Mouse (Mus musculus) MEL (cell line): ENCODE measurements at regions not wholly inside any gene's neighbourhood (a gene's known extent, or its start where the extent isn't known, plus 50 kb on each side); places are given as distances from the start of the nearest gene placed in this dataset.

Experiments used
- DNase-seq: peaks from one replicate; pipeline ENCODE4 v3.0.0; 2011; ENCODE audit warnings: low read depth, low spot score
- H3K27ac ChIP-seq: 2 replicates; pipeline ENCODE4 v1.5.1; 2012; ENCODE audit warnings: low read depth, mild to moderate bottlenecking, control low read depth, low read length, moderate library complexity; ENCODE audit not compliant: control insufficient read depth
- H3K27me3 ChIP-seq, 2 experiments: fragments of 150-350 bp in 1 of 2; sonication (generic) in 1 of 2; 2 replicates each; pipeline ENCODE4 v1.6.1; 2012; ENCODE audit warnings: low read length in 2 of 2, mild to moderate bottlenecking in 2 of 2, improper control_type of control experiment in 1 of 2, moderate library complexity in 1 of 2; ENCODE audit not compliant: insufficient read depth in 2 of 2, control insufficient read depth in 1 of 2
- H3K36me3 ChIP-seq, 2 experiments: 2 replicates each; pipeline ENCODE4 v1.6.1; 2012 to 2014; ENCODE audit warnings: low read length in 2 of 2, improper control_type of control experiment in 1 of 2, inconsistent platforms in 1 of 2, mild to moderate bottlenecking in 1 of 2; ENCODE audit not compliant: insufficient read depth in 2 of 2, control insufficient read depth in 1 of 2
- H3K4me1 ChIP-seq, 2 experiments: fragments of 150-350 bp in 1 of 2; sonication (generic) in 1 of 2; 2 replicates each; pipeline ENCODE4 v1.6.1; 2012; ENCODE audit warnings: low read length in 2 of 2, improper control_type of control experiment in 1 of 2, mild to moderate bottlenecking in 1 of 2; ENCODE audit not compliant: insufficient read depth in 2 of 2, control insufficient read depth in 1 of 2
- H3K4me3 ChIP-seq, 2 experiments: fragments of 150-350 bp in 1 of 2; sonication (generic) in 1 of 2; 2 replicates each; pipeline ENCODE4 v1.5.1; 2012; ENCODE audit warnings: low read depth in 2 of 2, low read length in 2 of 2, mild to moderate bottlenecking in 2 of 2, moderate library complexity in 2 of 2, control low read depth in 1 of 2, improper control_type of control experiment in 1 of 2; ENCODE audit not compliant: control insufficient read depth in 1 of 2, insufficient read depth in 1 of 2
- H3K79me2 ChIP-seq: 2 replicates; pipeline ENCODE4 v1.6.1; 2012; ENCODE audit warnings: mild to moderate bottlenecking, low read length, moderate library complexity; ENCODE audit not compliant: control insufficient read depth, poor library complexity, insufficient read depth
- H3K9ac ChIP-seq: 2 replicates; pipeline ENCODE4 v1.6.1; 2012; ENCODE audit warnings: low read depth, mild to moderate bottlenecking, control low read depth, low read length, moderate library complexity; ENCODE audit not compliant: control insufficient read depth, poor library complexity, severe bottlenecking
- H3K9me3 ChIP-seq: fragments of 150-350 bp; sonication (generic); replicated peaks from 2 replicates; pipeline ENCODE4 v1.6.1; 2012; ENCODE audit warnings: mild to moderate bottlenecking, low read length, improper control_type of control experiment, moderate library complexity; ENCODE audit not compliant: insufficient read depth
- BHLHE40 ChIP-seq: IDR thresholded peaks from 2 replicates; pipeline ENCODE4 v1.6.1; 2012; ENCODE audit warnings: low read depth, mild to moderate bottlenecking, inconsistent platforms, low read length, improper control_type of control experiment, borderline replicate concordance
- CHD1 ChIP-seq: IDR thresholded peaks from 2 replicates; pipeline ENCODE4 v1.6.1; 2012; ENCODE audit warnings: low read depth, mild to moderate bottlenecking, inconsistent platforms, low read length, improper control_type of control experiment
- EP300 ChIP-seq, 2 experiments: IDR thresholded peaks; 2 replicates each; pipeline ENCODE4 v1.6.1; 2011; ENCODE audit warnings: improper control_type of control experiment in 2 of 2, low read length in 2 of 2, low read depth in 1 of 2, mild to moderate bottlenecking in 1 of 2
- ETS1 ChIP-seq: IDR thresholded peaks from 2 replicates; pipeline ENCODE4 v1.6.1; 2012; ENCODE audit warnings: low read depth, mild to moderate bottlenecking, inconsistent platforms, low read length, improper control_type of control experiment, moderate library complexity
- GABPA ChIP-seq: IDR thresholded peaks from 2 replicates; pipeline ENCODE4 v1.6.1; 2012; ENCODE audit warnings: low read depth, mild to moderate bottlenecking, inconsistent platforms, low read length, improper control_type of control experiment, moderate library complexity
- HCFC1 ChIP-seq: IDR thresholded peaks from 2 replicates; pipeline ENCODE4 v1.6.1; 2012; ENCODE audit warnings: low read depth, mild to moderate bottlenecking, inconsistent platforms, low read length, improper control_type of control experiment, moderate library complexity
- JUND ChIP-seq: IDR thresholded peaks from 2 replicates; pipeline ENCODE4 v1.6.1; 2011; ENCODE audit warnings: low read depth, mild to moderate bottlenecking, improper control_type of control experiment, low read length
- MAX ChIP-seq: IDR thresholded peaks from 2 replicates; pipeline ENCODE4 v1.6.1; 2011; ENCODE audit warnings: low read length, improper control_type of control experiment
- MEF2A ChIP-seq: IDR thresholded peaks from 2 replicates; pipeline ENCODE4 v1.6.1; 2014; ENCODE audit warnings: low read depth, mild to moderate bottlenecking, inconsistent platforms, low read length, improper control_type of control experiment; ENCODE audit not compliant: poor library complexity, insufficient replicate concordance, severe bottlenecking; ENCODE audit errors: extremely low read depth
- MXI1 ChIP-seq: IDR thresholded peaks from 2 replicates; pipeline ENCODE4 v1.6.1; 2011; ENCODE audit warnings: mild to moderate bottlenecking, low read depth, low read length, improper control_type of control experiment
- NELFE ChIP-seq: IDR thresholded peaks from 2 replicates; pipeline ENCODE4 v1.6.1; 2011; ENCODE audit warnings: low read depth, low read length, improper control_type of control experiment
- RAD21 ChIP-seq: IDR thresholded peaks from 2 replicates; pipeline ENCODE4 v1.6.1; 2011; ENCODE audit warnings: mild to moderate bottlenecking, low read depth, low read length, improper control_type of control experiment
- SIN3A ChIP-seq: IDR thresholded peaks from 2 replicates; pipeline ENCODE4 v1.6.1; 2012; ENCODE audit warnings: low read length, improper control_type of control experiment, inconsistent platforms
- TBP ChIP-seq: IDR thresholded peaks from 2 replicates; pipeline ENCODE4 v1.8.0; 2011; ENCODE audit warnings: low read depth, low read length, improper control_type of control experiment
- ZKSCAN1 ChIP-seq: IDR thresholded peaks from 2 replicates; pipeline ENCODE4 v1.6.1; 2012; ENCODE audit warnings: low read depth, mild to moderate bottlenecking, inconsistent platforms, low read length, improper control_type of control experiment, moderate library complexity

- Histone ChIP-seq H3K4me3 (no peak overlapping the region), H3K4me1 (no peaks in the 10 kb centered on the region), H3K79me2 (no peaks in the 10 kb centered on the region), H3K36me3 (no peaks in the 10 kb centered on the region), H3K9ac (no peak overlapping the region), H3K27ac (no peak overlapping the region), H3K9me3 (no peaks in the 10 kb centered on the region), H3K27me3 (no peaks in the 10 kb centered on the region)
- TF ChIP-seq BHLHE40 (no peak), MEF2A (no peak)
- DNase-seq, result no peak
Observed at GRCm38 (mm10) chr1:121745181-121745580, 177.4 kb upstream of the Ddx18 start.

- H3K27me3 ChIP-seq, result no peaks in the 10 kb centered on the region
- H3K9ac ChIP-seq, result no peak overlapping the region
- no peaks in the 10 kb centered on the region for H3K9me3 ChIP-seq
- H3K79me2 ChIP-seq, result no peaks in the 10 kb centered on the region
- no peak for DNase-seq
- no peak overlapping the region for H3K27ac ChIP-seq
- no peaks in the 10 kb centered on the region for H3K4me1 ChIP-seq
- no peaks in the 10 kb centered on the region for H3K36me3 ChIP-seq
- TF ChIP-seq RAD21 (no peak), JUND (no peak), MXI1 (no peak), CHD1 (no peak), MAX (no peak), NELFE (no peak), ETS1 (no peak), SIN3A (no peak), TBP (no peak), EP300 (IDR thresholded peaks at IDR 0.05; ENCODE audit: low read depth in 1 of 2, low read length in 2 of 2) (no peak), GABPA (no peak), HCFC1 (no peak)
- no peak overlapping the region for H3K4me3 ChIP-seq
Observed at GRCm38 (mm10) chr1:121735113-121735719, 167.4 kb upstream of the Ddx18 start.

GRCm38 (mm10) chr1:121734456-121735112 is 166.8 kb upstream of the Ddx18 start:
- TF ChIP-seq ZKSCAN1, result no peak
- Histone ChIP-seq H3K79me2 (no peaks in the 10 kb centered on the region), H3K4me1 (no peaks in the 10 kb centered on the region), H3K4me3 (no peak overlapping the region), H3K27ac (no peak overlapping the region), H3K27me3 (no peaks in the 10 kb centered on the region), H3K9me3 (no peaks in the 10 kb centered on the region), H3K36me3 (no peaks in the 10 kb centered on the region), H3K9ac (no peak overlapping the region)
- no peak for DNase-seq
